Mouse (Mus musculus): ENCODE measurements around the gene Dhrs7b. TPM values are rescaled to one million over a fixed set of nuclear protein-coding genes. Genes with fewer than 3 reads are reported as not detected.
"Not testable (repeated sequence)": the region's sequence is repeated elsewhere in the genome, so short reads cannot be mapped to it uniquely, and the experiment has no call there.

Gene Dhrs7b
- total RNA-seq, 2 experiments from 2014 or later, result 30.6 to 31.5 TPM

GRCm38 (mm10) chr11:60882386-60882785 lies 52.0 kb downstream of the Dhrs7b start:
- no peak for DNase-seq (ENCODE audit: low spot score in 2 of 2)
- intact Hi-C loops (cut with DNase I), result no loop called here

- not testable (repeated sequence) for DNase-seq (ENCODE audit: low spot score in 2 of 2)
These were observed 56.6 kb downstream of the Dhrs7b start for GRCm38 (mm10) chr11:60886986-60887385.

GRCm38 (mm10) chr11:60889861-60890260 lies 59.4 kb downstream of the Dhrs7b start:
- no peak for DNase-seq (ENCODE audit: low spot score in 2 of 2)
- intact Hi-C loops (cut with DNase I), result no loop called here

More at GRCm38 (mm10) chr11:60886986-60887385, 56.6 kb downstream of the Dhrs7b start:
- intact Hi-C loops (cut with DNase I), result not testable (repeated sequence)

DNA sequence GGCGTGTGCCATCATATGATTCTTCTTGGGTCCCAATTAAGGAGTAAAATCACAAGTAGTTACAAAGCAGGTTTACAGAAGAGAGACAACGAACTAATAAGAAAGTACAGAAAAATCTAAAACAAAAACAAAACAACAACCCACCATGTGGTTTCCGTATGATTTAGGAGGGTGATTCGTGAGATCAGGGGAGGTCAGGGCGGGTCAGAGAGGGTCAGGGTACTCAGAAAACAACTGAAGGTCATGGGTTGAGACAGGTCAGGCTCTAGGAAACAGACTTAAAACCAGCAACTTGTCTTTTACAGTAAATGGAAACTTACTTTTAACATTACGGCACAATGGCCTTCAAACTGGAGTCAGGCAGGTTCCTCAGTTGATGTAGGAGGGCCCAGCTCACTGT lies 59.9 kb downstream of the Dhrs7b start:
- intact Hi-C loops (cut with DNase I), result no loop called here

GRCm38 (mm10) chr11:60890744-60891143 lies 60.3 kb downstream of the Dhrs7b start:
- DNase-seq (ENCODE audit: low spot score in 2 of 2), result no peak
- intact Hi-C loops (cut with DNase I), result no loop called here

More for the DNA sequence above, 59.9 kb downstream of the Dhrs7b start:
- no peak for DNase-seq (ENCODE audit: low spot score in 2 of 2)

DNA sequence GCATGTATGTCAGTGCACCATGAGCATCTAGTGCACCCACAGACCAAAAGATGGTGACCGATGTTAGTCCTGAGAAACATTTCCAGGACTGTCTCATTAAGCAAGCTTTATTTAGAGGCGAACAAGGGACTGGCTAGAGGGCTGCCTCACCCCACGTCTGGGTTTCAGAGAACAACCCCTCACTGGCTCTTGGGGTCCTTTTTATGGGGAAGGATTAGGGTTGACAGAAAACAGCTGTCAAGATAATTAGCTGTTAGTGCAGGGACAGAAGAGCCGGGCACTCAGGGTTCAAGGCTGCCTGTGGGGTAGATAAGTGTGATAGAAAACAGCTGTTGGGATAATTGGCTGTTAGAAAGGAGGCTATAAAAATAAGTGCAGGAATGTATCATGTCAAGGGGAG lies 65.5 kb downstream of the Dhrs7b start:
- DNase-seq (ENCODE audit: low spot score in 2 of 2), result no peak
- intact Hi-C loops (cut with DNase I), result no loop called here

- intact Hi-C loops (cut with DNase I), result no loop called here
- no peak for DNase-seq (ENCODE audit: low spot score in 2 of 2)
These were observed 71.6 kb downstream of the Dhrs7b start for GRCm38 (mm10) chr11:60902001-60902400.

- intact Hi-C loops (cut with DNase I), result no loop called here
- no peak for DNase-seq (ENCODE audit: low spot score in 2 of 2)
These were observed 72.1 kb downstream of the Dhrs7b start for GRCm38 (mm10) chr11:60902486-60902885.

- intact Hi-C loops (cut with DNase I), result no loop called here
- no peak for DNase-seq (ENCODE audit: low spot score in 2 of 2)
These were observed 73.2 kb downstream of the Dhrs7b start for GRCm38 (mm10) chr11:60903661-60904061.

GRCm38 (mm10) chr11:60905407-60906120 lies 75.1 kb downstream of the Dhrs7b start:
- DNase-seq (ENCODE audit: low spot score in 2 of 2), result no peak
- intact Hi-C loops (cut with DNase I), result no loop called here

DNA sequence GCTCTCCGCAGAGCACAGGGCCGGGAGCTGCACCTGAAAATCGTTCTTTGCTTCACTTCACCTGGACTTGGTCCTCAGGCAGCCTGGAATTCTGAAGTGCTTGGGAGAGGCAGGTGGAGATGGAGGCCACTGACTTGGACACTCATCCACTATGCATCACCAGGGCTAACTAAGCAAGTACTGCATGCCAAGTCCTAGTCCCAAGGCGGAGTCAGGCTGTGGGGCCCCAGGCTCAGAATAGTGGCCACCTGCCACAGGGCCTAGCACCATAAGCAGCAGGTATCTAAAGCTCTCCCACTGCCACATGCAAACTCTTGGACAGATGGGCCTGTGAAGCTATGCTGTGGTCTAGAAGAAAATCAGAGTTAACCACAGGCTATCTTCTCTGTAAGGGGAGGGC lies 76.0 kb downstream of the Dhrs7b start:
- intact Hi-C loops (cut with DNase I), result no loop called here
- DNase-seq (ENCODE audit: low spot score in 2 of 2), result no peak

- DNase-seq (ENCODE audit: low spot score in 2 of 2), result no peak
- intact Hi-C loops (cut with DNase I), result no loop called here
These were observed 77.6 kb downstream of the Dhrs7b start for GRCm38 (mm10) chr11:60908073-60908472.

DNA sequence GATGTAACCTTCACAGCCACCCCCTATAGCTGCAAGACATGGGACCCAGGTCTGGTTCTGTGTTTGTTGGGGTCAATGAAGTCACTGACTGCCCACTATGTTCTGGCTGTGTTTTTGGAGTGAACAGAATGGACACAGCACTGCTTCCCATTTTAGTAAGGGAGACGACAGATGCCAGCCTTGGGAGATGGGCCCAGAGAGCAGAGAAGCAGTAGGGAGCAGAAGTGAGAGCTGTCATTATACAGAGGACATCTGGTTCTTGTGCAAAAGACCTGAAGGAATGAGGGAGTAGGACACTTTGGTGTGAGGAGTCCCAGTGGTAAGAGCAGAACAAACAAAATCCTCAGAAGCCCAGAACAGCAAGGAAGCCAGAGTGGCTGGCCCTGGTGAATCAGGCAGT lies 79.2 kb downstream of the Dhrs7b start:
- intact Hi-C loops (cut with DNase I), result no loop called here
- no peak for DNase-seq (ENCODE audit: low spot score in 2 of 2)

Other genes starting within 250 kb of the Dhrs7b start
- gene Llgl1, start 130.9 kb upstream of the Dhrs7b start, total RNA-seq (2021), result 10 to 100 TPM; 40.4 to 43.8 TPM
- 10 to 100 TPM; 42.9 to 49.3 TPM for gene Flii, start 103.4 kb upstream of the Dhrs7b start, total RNA-seq (2021)
- gene Mief2, start 102.2 kb upstream of the Dhrs7b start, total RNA-seq (2021), result 10 to 100 TPM; 22.3 to 27.6 TPM
- gene Top3a, start 53.3 kb upstream of the Dhrs7b start, total RNA-seq (2021), result 1 to 10 TPM; 3.4 to 3.9 TPM
- gene Smcr8, start 53.1 kb upstream of the Dhrs7b start, total RNA-seq (2021), result 10 to 100 TPM; 25.5 to 26.5 TPM
- 1 to 10 TPM; 1.7 to 2.8 TPM for gene Shmt1, start 18.9 kb upstream of the Dhrs7b start, total RNA-seq (2021)
- 10 to 100 TPM; 24.7 to 27.0 TPM for gene Tmem11, start 48.6 kb downstream of the Dhrs7b start, total RNA-seq (2021)
- gene Natd1, start 84.1 kb downstream of the Dhrs7b start, total RNA-seq (2021), result 10 to 100 TPM; 10.6 to 11.8 TPM
- gene Map2k3, start 101.4 kb downstream of the Dhrs7b start, total RNA-seq (2021), result 10 to 100 TPM; 12.1 to 14.7 TPM
- gene Kcnj12, start 191.9 kb downstream of the Dhrs7b start, total RNA-seq (2021), result 10 to 100 TPM; 12.9 to 13.5 TPM